Mouse (Mus musculus): ENCODE measurements at regions not wholly inside any gene's neighbourhood (a gene's known extent, or its start where the extent isn't known, plus 50 kb on each side); places are given as distances from the start of the nearest gene placed in this dataset.

GRCm38 (mm10) chr16:24092616-24093525 is 104.2 kb upstream of the Bcl6 start:
- no peak for DNase-seq

DNA sequence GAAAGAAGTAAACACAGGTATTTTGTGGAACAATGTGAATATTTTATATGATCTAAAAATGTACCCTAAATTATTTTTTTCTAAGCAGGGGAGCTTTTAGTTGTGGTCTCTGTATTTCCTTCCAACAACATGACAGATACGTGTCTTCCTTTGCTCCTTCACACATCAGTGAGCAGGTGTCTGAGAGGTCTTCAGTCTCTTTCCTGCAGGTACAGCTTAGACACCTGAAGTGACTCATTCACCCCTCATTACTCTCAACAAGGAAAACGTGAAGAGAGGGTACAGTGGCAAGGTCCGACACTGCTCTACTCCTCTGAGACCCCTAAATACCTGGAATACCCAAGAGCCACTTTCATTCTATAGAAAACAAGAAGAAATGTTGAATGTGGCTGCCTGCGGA is 103.5 kb upstream of the Bcl6 start:
- DNase-seq = no peak

DNA sequence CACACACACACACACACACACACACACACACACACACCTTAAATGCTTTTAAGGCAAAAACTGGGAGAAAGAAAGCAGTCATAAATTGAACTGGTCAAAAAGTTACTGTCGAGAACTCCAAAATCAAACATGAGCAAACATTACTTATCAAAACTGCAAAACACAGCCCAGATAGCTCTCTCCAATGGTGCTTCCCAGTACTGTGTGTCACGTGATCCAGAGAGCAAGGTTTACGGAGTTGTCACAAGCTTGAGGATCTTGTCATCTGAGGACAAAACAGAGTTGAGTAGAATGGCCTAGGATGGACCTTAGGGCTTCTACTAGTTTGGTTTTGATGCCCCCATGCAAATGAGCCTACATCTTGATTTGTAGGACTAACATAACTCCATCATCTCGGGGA is 102.3 kb upstream of the Bcl6 start:
- no peak for DNase-seq

- DNase-seq = no peak
These were observed 101.4 kb upstream of the Bcl6 start for GRCm38 (mm10) chr16:24089840-24090762.

- no peak for DNase-seq
These were observed 95.3 kb upstream of the Bcl6 start for GRCm38 (mm10) chr16:24083966-24084365.

- DNase-seq = no peak
These were observed 91.8 kb upstream of the Bcl6 start for GRCm38 (mm10) chr16:24080471-24080870.

GRCm38 (mm10) chr16:24078622-24079021 is 90.0 kb upstream of the Bcl6 start:
- no peak for DNase-seq

DNA sequence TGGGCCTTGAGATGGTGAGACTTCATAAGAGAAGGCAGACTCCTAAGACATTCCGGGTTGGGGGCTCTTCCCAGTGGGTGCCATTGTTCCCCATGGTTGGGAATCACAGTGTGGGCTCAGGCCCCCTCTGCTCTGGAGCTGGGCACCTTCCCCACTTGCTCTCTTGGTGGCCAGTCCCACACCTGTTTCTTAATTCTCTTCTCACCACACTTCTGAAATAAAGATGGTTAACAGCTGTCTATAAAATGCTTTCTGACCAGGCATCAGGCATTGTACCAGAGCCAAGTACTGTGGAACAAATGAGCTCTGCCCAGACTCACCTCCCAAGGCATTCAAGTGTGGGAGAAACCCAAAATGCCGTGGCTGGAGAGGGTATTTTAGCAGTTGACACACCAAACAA is 88.8 kb upstream of the Bcl6 start:
- DNase-seq = no peak

DNA sequence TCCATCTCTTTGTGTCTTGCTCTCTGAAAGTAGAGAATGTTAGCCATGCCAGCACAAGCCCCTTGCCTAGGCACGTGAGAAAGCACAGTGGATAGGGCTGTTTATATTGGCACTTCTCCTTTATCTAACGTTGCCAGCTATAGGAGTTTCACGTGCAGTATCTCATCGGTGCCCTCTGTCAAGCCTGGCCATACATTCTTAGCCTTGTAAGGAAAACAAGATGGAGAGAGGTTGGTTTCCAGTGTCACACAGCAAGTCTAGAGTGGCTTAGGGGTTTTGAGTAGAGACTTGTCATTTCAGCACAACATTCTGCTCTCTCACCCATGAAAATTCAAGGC is 88.1 kb upstream of the Bcl6 start:
- no peak for DNase-seq

- DNase-seq = no peak
These were observed 87.6 kb upstream of the Bcl6 start for GRCm38 (mm10) chr16:24076109-24076798.

DNA sequence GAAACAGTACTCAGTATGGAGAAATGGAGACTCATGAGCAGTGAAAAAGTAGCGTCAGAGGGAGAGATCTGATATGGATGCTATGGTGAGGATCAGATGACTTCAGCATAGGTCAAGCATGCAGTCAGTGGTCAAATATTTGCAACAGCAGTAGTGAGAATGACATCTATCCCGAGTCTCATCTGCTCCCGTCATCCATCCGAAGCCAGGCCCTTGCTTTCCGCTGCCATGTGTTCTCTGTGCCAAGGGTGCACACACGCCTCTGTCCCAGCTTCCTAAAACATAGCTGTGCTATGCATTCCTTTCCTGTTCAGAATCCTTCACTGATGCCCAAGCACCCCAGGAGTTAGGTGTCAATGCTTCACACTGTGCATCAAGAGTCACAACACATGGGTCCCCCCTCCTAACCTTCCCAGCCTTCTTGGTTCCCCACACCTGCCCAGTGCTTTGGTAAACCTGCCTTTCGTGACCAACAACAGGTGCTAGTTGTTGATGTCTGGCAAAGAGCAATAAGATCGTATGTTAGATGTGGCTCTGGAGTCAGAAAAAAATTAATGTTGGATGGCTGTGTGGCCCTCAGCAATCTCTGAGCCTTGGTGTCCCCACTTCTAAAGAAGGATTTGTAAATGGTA is 85.1 kb upstream of the Bcl6 start:
- DNase-seq = no peak

DNA sequence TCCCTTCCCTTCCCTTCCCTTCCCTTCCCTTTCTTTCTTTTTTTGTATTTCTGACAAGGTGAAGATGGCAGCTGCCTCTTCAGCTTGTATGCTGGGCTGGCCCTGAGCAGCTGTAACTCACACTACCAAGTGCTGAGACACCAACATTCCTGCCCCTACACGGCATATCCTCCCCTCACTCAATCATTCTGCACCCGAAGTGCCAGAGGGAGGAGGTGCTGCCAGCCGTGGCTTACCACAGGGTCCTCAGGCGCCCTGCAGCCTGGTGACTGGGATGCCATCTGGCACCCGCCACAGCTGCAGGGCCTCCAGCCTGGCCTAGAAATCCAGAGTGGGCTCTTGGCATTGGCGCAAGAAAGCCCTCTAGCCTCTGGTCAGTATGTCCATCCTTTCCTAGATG is 84.4 kb upstream of the Bcl6 start:
- DNase-seq = no peak

GRCm38 (mm10) chr16:24069411-24069810 is 80.8 kb upstream of the Bcl6 start:
- DNase-seq = no peak

DNA sequence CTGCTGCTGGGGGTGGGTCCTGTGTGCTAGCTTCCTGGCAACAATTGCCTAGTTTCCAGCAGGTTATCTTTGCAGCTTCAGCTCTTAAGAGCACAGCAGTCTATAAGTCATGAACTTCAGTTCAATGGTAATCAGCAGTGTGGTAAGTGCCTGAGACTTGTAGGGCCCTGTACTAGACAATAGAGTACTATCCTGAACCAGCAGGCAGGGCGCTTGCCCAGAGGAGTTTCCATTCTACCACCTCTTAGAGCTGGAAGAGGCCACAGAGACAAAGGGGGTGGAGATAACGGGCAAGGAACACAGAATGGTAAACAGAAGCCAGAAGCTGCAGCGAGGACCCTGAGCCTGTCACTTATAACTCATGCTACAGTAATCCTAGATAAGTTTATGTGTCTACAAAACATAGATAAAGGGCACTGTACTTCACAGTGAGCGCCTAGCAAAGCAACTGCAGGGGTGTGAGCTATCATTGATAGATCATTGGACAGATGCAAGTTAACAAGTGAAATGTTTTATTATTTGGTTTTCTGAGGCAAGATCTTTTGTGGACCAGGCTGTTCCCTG is 79.7 kb upstream of the Bcl6 start:
- no peak for DNase-seq

DNA sequence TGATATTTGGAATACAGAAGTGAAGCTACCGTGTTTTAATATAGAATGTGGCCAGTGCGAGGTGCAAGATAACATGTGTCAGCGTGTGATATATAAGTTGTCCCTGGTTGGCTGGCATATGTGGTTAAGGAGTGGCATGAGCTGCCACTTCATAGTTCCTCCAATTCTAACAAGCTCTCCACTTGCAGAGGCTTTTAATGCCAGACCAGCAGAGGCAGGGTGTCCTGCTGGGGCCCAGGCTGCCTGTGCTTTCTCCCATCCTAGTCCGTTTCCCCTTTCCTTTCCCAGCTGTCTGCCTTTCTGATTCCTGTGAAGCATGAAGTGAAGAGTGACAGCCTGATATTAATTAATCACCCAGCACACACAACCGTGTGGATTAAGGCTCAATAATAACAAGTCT is 73.7 kb upstream of the Bcl6 start:
- DNase-seq = no peak

DNA sequence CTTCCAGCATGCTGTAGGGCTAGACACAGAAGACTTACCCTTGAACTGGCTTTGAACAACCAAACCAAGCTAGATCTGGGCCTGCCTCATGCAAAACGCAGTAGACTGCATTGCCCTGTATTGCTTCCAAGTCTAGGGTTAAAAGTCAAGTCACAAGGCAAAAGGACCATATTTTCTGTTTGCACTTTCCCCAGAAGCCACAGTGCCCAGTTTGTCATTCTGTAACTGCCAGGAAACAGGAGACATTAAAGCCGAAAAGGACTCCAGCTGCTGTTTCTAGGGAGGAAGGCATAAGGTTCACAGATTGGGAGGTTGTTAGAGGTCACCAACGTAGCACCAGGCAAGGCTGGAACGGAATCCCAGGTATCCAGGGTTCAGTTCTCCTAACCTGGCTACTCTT is 72.8 kb upstream of the Bcl6 start:
- DNase-seq = no peak

- no peak for DNase-seq
These were observed 70.5 kb upstream of the Bcl6 start for GRCm38 (mm10) chr16:24059090-24059600.

- DNase-seq = no peak
These were observed 68.4 kb upstream of the Bcl6 start for GRCm38 (mm10) chr16:24056885-24057531.

- no peak for DNase-seq
These were observed 67.7 kb upstream of the Bcl6 start for GRCm38 (mm10) chr16:24056123-24056884.

DNA sequence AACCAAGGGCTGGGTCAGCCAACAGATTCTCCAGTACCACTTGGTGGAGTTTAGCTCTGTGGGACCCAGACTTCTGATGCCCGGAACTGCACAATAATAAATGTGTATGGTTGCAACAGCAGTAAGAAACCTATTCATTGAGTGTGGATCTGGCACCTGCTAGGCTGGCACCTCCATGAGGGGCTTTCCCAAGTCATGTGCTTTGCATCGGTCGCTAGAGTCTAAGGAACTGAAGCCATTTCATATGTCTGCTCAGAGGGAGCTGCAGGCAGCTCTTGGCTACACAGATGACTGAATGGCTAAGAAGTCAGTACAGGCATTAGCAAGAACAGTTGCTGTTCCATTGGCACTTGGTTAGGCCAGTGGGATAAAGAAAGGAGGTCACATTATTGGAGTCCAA is 65.6 kb upstream of the Bcl6 start:
- no peak for DNase-seq

DNA sequence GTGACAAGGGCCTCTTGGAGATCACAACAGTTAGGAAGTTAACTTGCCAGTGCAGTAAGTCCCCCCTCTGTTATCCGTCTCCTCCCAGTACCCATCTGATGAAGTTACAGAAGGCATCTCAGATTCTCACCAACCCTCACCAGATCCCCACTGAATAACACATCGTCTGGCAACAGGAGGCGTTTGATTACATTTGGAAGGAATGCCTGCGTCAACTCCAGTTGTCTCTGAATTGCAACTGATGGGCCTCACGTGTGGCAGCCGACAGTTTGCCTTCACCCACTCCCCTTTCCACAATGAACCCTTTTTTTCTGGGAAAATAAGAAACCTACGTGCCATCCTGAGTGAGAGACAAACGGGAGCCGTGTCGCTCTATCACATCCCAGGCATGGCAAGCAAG is 64.8 kb upstream of the Bcl6 start:
- no peak for DNase-seq

All from heart, postnatal 4 days (tissue).